Mouse (Mus musculus): Measurements from ENCODE around the gene Vsig10.
A peak's percentile ranks its signal among the peaks of the same experiment; 100 is the strongest.

The Vsig10 gene

DNA sequence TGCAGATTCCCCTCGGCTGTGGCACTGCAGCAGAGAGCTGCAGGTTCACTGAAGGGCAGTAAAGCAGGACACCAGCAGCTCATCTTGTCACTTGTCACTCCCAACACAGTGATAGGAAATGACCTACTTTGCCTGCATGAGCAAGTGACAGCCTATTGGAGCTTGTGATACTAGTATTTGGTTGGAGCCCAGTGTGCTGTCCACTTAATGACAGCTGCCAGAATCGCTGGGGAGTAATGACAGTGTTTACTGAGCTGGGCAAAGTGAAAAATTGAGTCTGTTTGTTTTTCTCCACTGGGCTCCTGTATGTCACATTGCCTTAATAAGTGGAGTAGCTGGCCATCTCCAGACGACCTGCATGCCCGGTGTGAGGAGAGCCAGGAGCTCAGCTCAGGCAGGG lies 61.3 kb downstream of the Vsig10 start:
- DNase-seq (ENCODE audit: low read depth, low spot score), result no peak

DNA sequence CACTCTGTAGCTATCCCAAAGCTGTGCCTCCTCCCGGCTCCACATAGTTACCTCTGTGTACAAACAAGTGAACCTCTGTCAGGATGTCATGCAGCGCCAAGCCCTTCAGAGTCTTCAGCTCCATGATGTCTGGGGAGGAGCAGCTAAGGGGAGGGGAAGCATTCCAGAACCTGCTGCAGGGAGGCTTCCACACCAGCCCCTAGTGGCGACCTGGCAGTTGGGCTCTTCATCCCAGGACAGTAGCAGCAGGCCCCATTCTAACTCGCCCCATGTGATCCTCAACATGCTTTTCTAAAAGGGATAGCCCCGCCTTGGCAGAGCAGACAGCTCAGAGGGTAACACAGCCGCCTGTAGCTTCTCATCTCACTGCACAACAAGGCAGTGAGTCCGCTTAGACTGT lies 62.9 kb downstream of the Vsig10 start:
- DNase-seq (ENCODE audit: low read depth, low spot score), result no peak

DNA sequence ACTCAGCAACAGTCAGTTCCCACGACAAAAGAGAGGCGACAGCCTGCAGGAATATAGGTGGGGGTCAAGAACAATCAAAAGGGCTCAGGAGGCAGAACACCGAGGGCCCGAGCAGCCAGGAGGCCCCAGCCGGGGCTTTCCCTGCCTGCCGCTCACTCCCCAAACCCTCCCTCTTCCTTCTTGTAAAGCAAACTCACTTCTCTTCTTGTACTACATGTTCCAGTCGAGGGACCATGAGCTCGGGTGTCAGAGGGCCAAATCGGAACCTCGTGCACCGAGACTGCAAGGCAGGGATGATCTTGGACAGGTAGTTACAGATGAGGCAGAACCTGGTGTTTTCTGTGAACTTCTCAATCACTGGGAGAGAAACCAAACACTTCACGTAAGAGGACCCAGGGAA lies 64.3 kb downstream of the Vsig10 start:
- DNase-seq (ENCODE audit: low read depth, low spot score), result no peak

DNA sequence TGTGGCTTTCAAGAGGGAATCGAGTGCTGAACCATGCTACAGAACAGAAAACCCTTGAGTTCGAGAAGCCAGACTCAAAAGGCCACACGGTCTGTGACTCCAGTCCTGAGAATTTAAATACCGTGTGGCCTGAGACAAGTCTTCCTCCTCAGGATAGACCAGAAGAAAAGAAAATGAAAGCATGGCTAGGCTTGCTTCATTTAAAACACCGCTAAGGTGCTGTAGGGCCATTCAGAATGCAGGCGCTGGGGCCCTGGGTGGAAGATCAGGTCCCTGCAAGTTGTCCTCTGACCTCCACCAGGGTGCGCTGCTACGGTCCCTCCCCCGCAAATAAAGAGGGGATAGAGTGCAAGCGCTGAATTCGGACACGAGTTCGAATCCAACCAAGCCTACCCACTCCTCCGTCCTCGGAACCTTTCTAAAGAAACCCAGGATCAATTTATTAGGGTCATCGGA lies 69.4 kb downstream of the Vsig10 start:
- DNase-seq (ENCODE audit: low read depth, low spot score), result peak; percentile 72

DNA sequence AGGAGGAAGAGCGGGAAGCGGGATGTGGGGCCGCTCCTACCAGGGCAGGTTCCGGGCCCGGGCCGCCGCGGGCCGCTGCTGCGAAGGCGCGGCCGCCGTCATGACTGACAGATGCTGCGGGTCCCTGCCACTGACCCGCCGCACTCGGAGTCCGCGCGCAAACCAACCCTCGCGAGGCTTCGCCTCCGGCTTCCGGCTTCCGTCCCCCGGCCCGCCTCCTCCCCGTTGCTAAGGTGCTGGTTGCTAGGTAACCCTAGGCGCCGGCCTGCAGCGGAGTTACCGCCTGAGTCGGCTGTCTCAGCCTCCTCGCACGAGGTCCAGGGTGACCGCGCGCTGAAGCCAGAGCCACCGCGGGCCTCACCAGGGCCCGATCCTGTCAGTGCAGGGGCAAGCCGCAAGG lies 70.0 kb downstream of the Vsig10 start, which contains the start of gene Rfc5:
TSS of gene Rfc5 (minus strand) at position 171 of the 400 bp plus-strand sequence.
- peak; percentile 98 for DNase-seq (ENCODE audit: low read depth, low spot score)

DNA sequence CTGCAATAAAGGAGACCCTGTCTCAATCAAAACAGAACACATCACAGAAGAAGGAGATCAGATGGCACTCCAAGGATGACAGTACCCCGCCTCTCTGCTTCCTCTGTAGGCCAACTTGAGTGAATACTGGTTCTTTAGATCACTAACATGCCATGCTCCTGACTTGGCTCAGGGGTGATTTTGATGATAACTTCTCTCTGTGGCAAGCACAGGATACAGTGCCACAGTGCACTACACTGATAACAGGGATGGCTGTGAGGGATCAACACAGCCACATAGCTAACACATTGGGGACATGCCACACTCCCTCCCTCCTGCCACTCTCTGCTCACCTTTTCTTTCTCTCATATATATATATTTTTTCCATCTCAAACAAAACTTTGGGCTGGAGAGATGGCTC lies 72.0 kb downstream of the Vsig10 start:
- no peak for DNase-seq (ENCODE audit: low read depth, low spot score)

DNA sequence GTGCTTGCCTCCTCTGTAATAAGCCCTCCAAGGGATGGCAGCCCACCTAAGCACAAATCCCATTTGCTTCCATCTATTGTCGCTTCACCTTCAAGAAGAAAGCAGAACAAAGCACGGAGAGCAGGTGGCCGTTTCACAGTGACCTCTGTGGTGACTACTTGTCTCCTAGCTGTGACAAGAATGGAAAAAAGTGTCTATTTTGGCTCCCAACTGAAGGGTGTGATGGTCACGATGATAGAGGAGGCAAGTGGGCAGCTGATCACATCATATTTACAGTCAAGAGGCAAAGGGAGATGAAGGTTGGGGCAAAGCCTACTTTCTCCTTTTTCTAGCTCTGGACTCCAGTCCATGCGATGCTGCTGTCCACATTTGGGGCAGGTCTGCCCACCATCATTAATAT lies 77.0 kb downstream of the Vsig10 start:
- DNase-seq (ENCODE audit: low read depth, low spot score), result no peak

DNA sequence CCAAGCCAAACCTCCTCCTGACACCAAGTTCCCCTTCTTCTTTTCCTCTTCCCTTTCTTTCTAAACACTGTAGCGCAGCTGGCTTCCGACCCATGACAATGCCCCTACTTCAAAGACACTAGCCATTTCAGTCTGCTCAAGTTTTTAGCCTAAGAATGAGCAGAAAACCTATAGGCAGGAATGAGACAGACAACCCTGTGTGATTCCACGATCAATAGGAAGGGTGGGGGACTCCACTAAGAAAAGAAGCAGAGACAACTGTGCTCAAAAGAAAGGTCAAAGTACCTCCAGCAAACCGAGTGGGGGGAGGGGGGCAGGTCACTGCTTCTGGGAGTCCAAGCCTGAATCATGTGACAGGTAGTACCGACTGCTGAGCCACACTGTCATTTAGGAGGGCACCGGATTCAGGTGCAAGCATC lies 77.7 kb downstream of the Vsig10 start:
- DNase-seq (ENCODE audit: low read depth, low spot score), result no peak

DNA sequence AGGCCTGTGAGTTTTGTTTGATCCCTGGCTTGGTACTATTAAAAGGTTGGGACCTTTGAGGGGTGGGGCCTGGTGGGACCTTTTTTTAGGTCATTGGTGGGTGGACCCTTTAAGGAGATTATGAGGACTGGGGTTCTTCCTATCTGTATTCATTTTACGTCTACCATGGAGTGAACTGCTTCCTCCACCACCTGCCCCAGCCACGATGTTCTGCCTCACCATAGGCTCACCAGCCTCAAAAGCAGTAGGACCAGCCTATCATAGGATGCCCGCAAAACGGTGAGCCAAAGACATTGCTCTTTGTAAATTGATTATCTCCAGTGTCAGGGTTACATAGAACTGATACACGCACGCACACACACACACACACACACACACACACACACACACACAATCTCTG lies 78.5 kb downstream of the Vsig10 start:
- no peak for DNase-seq (ENCODE audit: low read depth, low spot score)

DNA sequence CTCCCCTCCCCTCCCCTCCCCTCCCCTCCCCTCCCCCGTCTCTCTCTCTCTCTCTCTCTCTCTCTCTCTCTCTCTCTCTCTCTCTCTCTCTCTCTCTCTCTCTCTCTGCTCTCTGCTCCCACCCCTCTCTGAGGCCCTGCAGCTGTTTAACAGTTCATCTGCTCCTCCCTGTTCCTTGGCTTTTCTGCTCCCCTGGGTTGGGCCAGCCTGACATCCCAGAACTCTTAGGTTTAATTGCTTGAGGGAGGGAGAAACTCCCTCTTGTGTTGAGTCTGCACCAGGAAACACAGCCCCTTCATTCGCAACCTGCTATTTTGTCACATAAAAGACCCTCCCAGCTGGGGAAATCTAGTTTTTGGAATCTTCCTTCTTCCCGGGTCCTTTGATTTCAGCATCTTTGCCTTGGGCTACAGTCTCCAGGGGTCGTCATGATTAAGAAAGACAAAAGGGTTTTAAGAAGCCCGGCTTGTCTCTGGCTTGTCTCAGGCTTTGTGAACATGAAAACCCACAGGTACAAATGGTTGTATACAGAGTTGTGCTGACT lies 79.2 kb downstream of the Vsig10 start:
- no peak for DNase-seq (ENCODE audit: low read depth, low spot score)

DNA sequence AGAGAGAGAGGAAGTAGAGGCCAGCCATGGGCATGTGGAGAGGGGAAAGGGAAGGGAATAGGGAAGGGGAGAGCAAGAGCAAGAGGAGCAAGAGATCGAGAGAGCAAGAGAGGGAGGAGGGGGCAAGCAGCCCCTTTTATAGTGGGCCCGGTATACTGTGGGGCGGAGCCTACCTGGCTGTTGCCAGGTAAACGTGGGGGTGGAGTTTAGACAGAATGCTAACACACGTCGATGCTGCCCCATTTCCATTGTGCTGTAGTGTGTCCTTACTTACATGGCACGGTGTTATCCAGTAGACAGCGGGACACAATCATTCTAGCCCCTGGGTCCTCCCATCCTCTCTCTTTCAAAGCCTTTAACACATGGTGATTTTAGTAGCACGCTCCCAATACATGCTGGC lies 80.4 kb downstream of the Vsig10 start:
- no peak for DNase-seq (ENCODE audit: low read depth, low spot score)

DNA sequence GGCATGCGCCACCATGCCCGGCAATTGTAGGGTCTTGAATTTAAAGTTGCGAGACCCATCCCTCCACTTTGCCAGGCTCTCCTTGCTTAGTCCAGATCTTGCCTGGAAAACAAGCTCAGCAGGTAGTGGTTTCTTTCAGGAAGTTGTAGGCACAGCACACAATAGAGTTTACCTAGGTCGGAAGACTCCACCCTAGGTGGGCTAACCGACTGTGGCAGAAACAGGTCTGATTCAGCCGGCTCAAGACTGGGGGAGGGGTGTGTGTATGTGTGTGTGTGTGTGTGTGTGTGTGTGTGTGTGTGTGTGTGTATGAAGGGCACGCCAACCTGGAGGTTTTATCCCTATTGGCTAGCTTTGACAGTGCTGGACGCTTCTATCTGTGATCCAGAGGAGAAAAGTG lies 84.7 kb downstream of the Vsig10 start:
- DNase-seq (ENCODE audit: low read depth, low spot score), result no peak
